Mouse (Mus musculus): ENCODE data around the gene Med20. TPM values are rescaled to one million over a fixed set of nuclear protein-coding genes. Genes with fewer than 3 reads are reported as not detected.
"Not testable (repeated sequence)": the region's sequence is repeated elsewhere in the genome, so short reads cannot be mapped to it uniquely, and the experiment has no call there.

Gene Med20
- polyA plus RNA-seq, 1 experiment: 0.43 TPM

- no peak for TF ChIP-seq TAL1 (IDR thresholded peaks at IDR 0.05; ENCODE audit: low read length)
- no peaks in the 10 kb centered on the region for H3K27me3 ChIP-seq (ENCODE audit: control insufficient read depth)
- H3K9me3 ChIP-seq (ENCODE audit: control insufficient read depth, low read length): no peaks in the 10 kb centered on the region
- peaks cover 79% of the 10 kb centered on the region for H3K4me1 ChIP-seq (ENCODE audit: control insufficient read depth)
- peak overlapping the region; percentile 100 for H3K4me3 ChIP-seq (replicated peaks)
- peaks cover 61% of the 10 kb centered on the region for H3K36me3 ChIP-seq (ENCODE audit: control insufficient read depth)
These were observed 16.5 kb upstream of the Med20 start for GRCm38 (mm10) chr17:47594969-47595247.

GRCm38 (mm10) chr17:47595248-47596161 lies 15.9 kb upstream of the Med20 start:
- H3K36me3 ChIP-seq (ENCODE audit: control insufficient read depth): peaks cover 67% of the 10 kb centered on the region
- H3K9me3 ChIP-seq (ENCODE audit: control insufficient read depth, low read length): no peaks in the 10 kb centered on the region
- peaks cover 81% of the 10 kb centered on the region for H3K4me1 ChIP-seq (ENCODE audit: control insufficient read depth)
- H3K4me3 ChIP-seq (replicated peaks): peak overlapping the region; percentile 100
- TF ChIP-seq TAL1 (IDR thresholded peaks at IDR 0.05; ENCODE audit: low read length): no peak
- no peak for TF ChIP-seq GATA1 (IDR thresholded peaks at IDR 0.05; ENCODE audit: low read length)
- no peaks in the 10 kb centered on the region for H3K27me3 ChIP-seq (ENCODE audit: control insufficient read depth)

- no peaks in the 10 kb centered on the region for H3K27me3 ChIP-seq (ENCODE audit: control insufficient read depth)
- H3K4me1 ChIP-seq (ENCODE audit: control insufficient read depth): peaks cover 81% of the 10 kb centered on the region
- peak overlapping the region; percentile 100 for H3K4me3 ChIP-seq (replicated peaks)
- H3K36me3 ChIP-seq (ENCODE audit: control insufficient read depth): peaks cover 75% of the 10 kb centered on the region
- H3K9me3 ChIP-seq (ENCODE audit: control insufficient read depth, low read length): no peaks in the 10 kb centered on the region
- TF ChIP-seq GATA1 (IDR thresholded peaks at IDR 0.05; ENCODE audit: low read length) (no peak), TAL1 (IDR thresholded peaks at IDR 0.05; ENCODE audit: low read length) (no peak)
These were observed 15.1 kb upstream of the Med20 start for GRCm38 (mm10) chr17:47596162-47596838.

GRCm38 (mm10) chr17:47596839-47597164 lies 14.6 kb upstream of the Med20 start:
- H3K4me3 ChIP-seq (replicated peaks): peak overlapping the region; percentile 100
- H3K9me3 ChIP-seq (ENCODE audit: control insufficient read depth, low read length): no peaks in the 10 kb centered on the region
- H3K27me3 ChIP-seq (ENCODE audit: control insufficient read depth): no peaks in the 10 kb centered on the region
- TF ChIP-seq TAL1 (IDR thresholded peaks at IDR 0.05; ENCODE audit: low read length): no peak
- TF ChIP-seq GATA1 (IDR thresholded peaks at IDR 0.05; ENCODE audit: low read length): no peak
- peaks cover 80% of the 10 kb centered on the region for H3K36me3 ChIP-seq (ENCODE audit: control insufficient read depth)
- H3K4me1 ChIP-seq (ENCODE audit: control insufficient read depth): peaks cover 81% of the 10 kb centered on the region

GRCm38 (mm10) chr17:47597261-47597660 lies 14.1 kb upstream of the Med20 start:
- Histone ChIP-seq H3K36me3 (ENCODE audit: control insufficient read depth) (peaks cover 85% of the 10 kb centered on the region), H3K27me3 (ENCODE audit: control insufficient read depth) (no peaks in the 10 kb centered on the region), H3K9me3 (ENCODE audit: control insufficient read depth, low read length) (no peaks in the 10 kb centered on the region), H3K4me1 (ENCODE audit: control insufficient read depth) (peaks cover 78% of the 10 kb centered on the region), H3K4me3 (replicated peaks) (peak overlapping the region; percentile 100)
- TF ChIP-seq GATA1 (IDR thresholded peaks at IDR 0.05; ENCODE audit: low read length) (no peak), TAL1 (IDR thresholded peaks at IDR 0.05; ENCODE audit: low read length) (no peak)

- Histone ChIP-seq H3K9me3 (ENCODE audit: control insufficient read depth, low read length) (no peaks in the 10 kb centered on the region), H3K4me1 (ENCODE audit: control insufficient read depth) (peaks cover 74% of the 10 kb centered on the region), H3K27me3 (ENCODE audit: control insufficient read depth) (no peaks in the 10 kb centered on the region), H3K36me3 (ENCODE audit: control insufficient read depth) (peaks cover 92% of the 10 kb centered on the region), H3K4me3 (replicated peaks) (peak overlapping the region; percentile 100)
- TF ChIP-seq GATA1 (IDR thresholded peaks at IDR 0.05; ENCODE audit: low read length) (peak; percentile 77), TAL1 (IDR thresholded peaks at IDR 0.05; ENCODE audit: low read length) (peak; percentile 83)
These were observed 13.4 kb upstream of the Med20 start for GRCm38 (mm10) chr17:47597838-47598579.

- not testable (repeated sequence) for H3K9me3 ChIP-seq (ENCODE audit: control insufficient read depth, low read length); H3K27me3 ChIP-seq (ENCODE audit: control insufficient read depth)
- peak overlapping the region; percentile 100 for H3K4me3 ChIP-seq (replicated peaks)
- H3K36me3 ChIP-seq (ENCODE audit: control insufficient read depth): peaks cover 96% of the 10 kb centered on the region
- peaks cover 74% of the 10 kb centered on the region for H3K4me1 ChIP-seq (ENCODE audit: control insufficient read depth)
These were observed 12.6 kb upstream of the Med20 start for GRCm38 (mm10) chr17:47598580-47599304.

GRCm38 (mm10) chr17:47599511-47600297 lies 11.7 kb upstream of the Med20 start:
- Histone ChIP-seq H3K27me3 (ENCODE audit: control insufficient read depth) (no peaks in the 10 kb centered on the region), H3K9me3 (ENCODE audit: control insufficient read depth, low read length) (no peaks in the 10 kb centered on the region), H3K4me3 (replicated peaks) (no peak overlapping the region), H3K4me1 (ENCODE audit: control insufficient read depth) (peaks cover 75% of the 10 kb centered on the region), H3K36me3 (ENCODE audit: control insufficient read depth) (peaks cover 97% of the 10 kb centered on the region)
- TF ChIP-seq GATA1 (IDR thresholded peaks at IDR 0.05; ENCODE audit: low read length) (no peak), TAL1 (IDR thresholded peaks at IDR 0.05; ENCODE audit: low read length) (no peak)
